Mouse (Mus musculus) liver, adult 2 months (tissue): ENCODE data around the gene Fhl1. TPM values are rescaled to one million over a fixed set of nuclear protein-coding genes. Genes with fewer than 3 reads are reported as not detected.

ENCODE experiments used
- DNase-seq: peaks from one replicate; pipeline ENCODE4 v3.0.0-alpha.2; 2011; ENCODE audit warnings: low read depth, low spot score; ENCODE audit errors: extremely low read depth
- H3K27ac ChIP-seq: fragments of 200-500 bp; replicated peaks from 2 replicates; pipeline ENCODE4 v1.5.1; 2012; ENCODE audit warnings: low read depth, mild to moderate bottlenecking, control low read depth, inconsistent platforms, low read length; ENCODE audit not compliant: insufficient read depth
- H3K27me3 ChIP-seq: fragments of 200-500 bp; 2 replicates; pipeline ENCODE4 v1.6.1; 2012; ENCODE audit warnings: mild to moderate bottlenecking, moderate library complexity, low read length, inconsistent platforms; ENCODE audit not compliant: control insufficient read depth, insufficient read depth
- H3K36me3 ChIP-seq: fragments of 200-500 bp; 2 replicates; pipeline ENCODE4 v1.6.1; 2012; ENCODE audit warnings: low read length, inconsistent platforms; ENCODE audit not compliant: control insufficient read depth, insufficient read depth
- H3K4me1 ChIP-seq: fragments of 200-500 bp; 2 replicates; pipeline ENCODE4 v1.6.1; 2011; ENCODE audit warnings: low read length; ENCODE audit not compliant: control insufficient read depth, insufficient read depth
- H3K4me3 ChIP-seq: fragments of 200-500 bp; 2 replicates; pipeline ENCODE4 v1.5.1; 2011; ENCODE audit warnings: low read depth, mild to moderate bottlenecking, control low read depth, low read length, moderate library complexity; ENCODE audit not compliant: insufficient read depth
- H3K79me2 ChIP-seq: fragments of 200-500 bp; 2 replicates; pipeline ENCODE4 v1.6.1; 2012; ENCODE audit warnings: inconsistent platforms, mild to moderate bottlenecking, low read length, moderate library complexity; ENCODE audit not compliant: control insufficient read depth, insufficient read depth
- H3K9ac ChIP-seq: fragments of 200-500 bp; 2 replicates; pipeline ENCODE4 v1.6.1; 2012; ENCODE audit warnings: low read depth, mild to moderate bottlenecking, control low read depth, inconsistent platforms, low read length
- CTCF ChIP-seq: fragments of 200-500 bp; IDR thresholded peaks from 2 replicates; pipeline ENCODE4 v1.5.1; 2011; ENCODE audit warnings: low read depth, low read length, control low read depth
- POLR2A ChIP-seq: fragments of 200-500 bp; IDR thresholded peaks from 2 replicates; pipeline ENCODE4 v1.6.1; 2011; ENCODE audit warnings: low read length, control low read depth; ENCODE audit not compliant: insufficient read depth; ENCODE audit errors: extremely low read depth
- WGBS: fragments of 180-500 bp; shearing (Covaris S2); methylation state at CpG from one replicate; pipeline ENCODE4 v1.1.7; 2018; 5-methylcytosine and 5-hydroxymethylcytosine counted together
- polyA plus RNA-seq: library from polyadenylated mRNA; depleted of rRNA; stranded (reverse); fragments of >200 nt; gene quantifications from 2 replicates; pipeline ENCODE4 v1.2.3, GENCODE M21; 2012; rRNA removed
- total RNA-seq: library from RNA; depleted of rRNA; stranded (reverse); fragments of >200 nt; gene quantifications from 2 replicates; pipeline ENCODE4 v1.2.3, GENCODE M21; 2014; rRNA removed

The Fhl1 gene
- total and polyA plus RNA-seq, 2 experiments: 7.0 to 7.2 TPM

- H3K9ac ChIP-seq: no peak overlapping the region
- no peak overlapping the region for H3K27ac ChIP-seq
- no peak overlapping the region for H3K4me3 ChIP-seq
- no peaks in the 10 kb centered on the region for H3K79me2 ChIP-seq
- DNase-seq: peak; percentile 6
- no peaks in the 10 kb centered on the region for H3K27me3 ChIP-seq
- no peaks in the 10 kb centered on the region for H3K36me3 ChIP-seq
- TF ChIP-seq POLR2A (no peak), CTCF (peak; percentile 53)
- no peaks in the 10 kb centered on the region for H3K4me1 ChIP-seq
Observed at GRCm38 (mm10) chrX:56839369-56839768, 107.8 kb downstream of the Fhl1 start.

GRCm38 (mm10) chrX:56841255-56841654 is 109.7 kb downstream of the Fhl1 start:
- H3K79me2 ChIP-seq: no peaks in the 10 kb centered on the region
- no peaks in the 10 kb centered on the region for H3K36me3 ChIP-seq
- no peak for DNase-seq
- H3K4me3 ChIP-seq: no peak overlapping the region
- 58% methylated on average over 5 of the region's 5 CpGs for WGBS
- no peaks in the 10 kb centered on the region for H3K27me3 ChIP-seq
- TF ChIP-seq POLR2A (no peak), CTCF (no peak)
- no peak overlapping the region for H3K27ac ChIP-seq
- no peak overlapping the region for H3K9ac ChIP-seq
- no peaks in the 10 kb centered on the region for H3K4me1 ChIP-seq

Other genes starting within 250 kb of the Fhl1 start
- not detected in 2 replicates for gene Gm10477, start 207.0 kb upstream of the Fhl1 start, total RNA-seq
- gene Gm10477, start 207.0 kb upstream of the Fhl1 start, polyA plus RNA-seq: not detected in 2 replicates
- not detected in 2 replicates for gene Gm648, start 182.2 kb upstream of the Fhl1 start, total RNA-seq
- not detected in 2 replicates for gene Gm648, start 182.2 kb upstream of the Fhl1 start, polyA plus RNA-seq
- gene Mmgt1, start 133.7 kb upstream of the Fhl1 start, total RNA-seq: 12.5 and 14.8 TPM in 2 replicates
- 4.3 and 4.6 TPM in 2 replicates for gene Mmgt1, start 133.7 kb upstream of the Fhl1 start, polyA plus RNA-seq
- 7.8 and 11.1 TPM in 2 replicates for gene Slc9a6, start 122.0 kb upstream of the Fhl1 start, total RNA-seq
- gene Slc9a6, start 122.0 kb upstream of the Fhl1 start, polyA plus RNA-seq: 11.2 and 11.5 TPM in 2 replicates
- gene Map7d3, start 90.5 kb downstream of the Fhl1 start, total RNA-seq: 0.07 and 0.09 TPM in 2 replicates
- not detected in 2 replicates for gene Map7d3, start 90.5 kb downstream of the Fhl1 start, polyA plus RNA-seq
- not detected in 2 replicates for gene Adgrg4, start 138.4 kb downstream of the Fhl1 start, total RNA-seq
- gene Adgrg4, start 138.4 kb downstream of the Fhl1 start, polyA plus RNA-seq: not detected in 2 replicates